Comparison of ENCODE assay signal across 8 mouse cellular contexts in genomic region chr4:45972448-45972854, GRCm38 (mm10). TPM values are rescaled to one million over a fixed set of nuclear protein-coding genes. Genes with fewer than 3 reads are reported as not detected.
DNase-seq lines count a peak whose midpoint lies in the region; ATAC-seq and TF ChIP-seq lines count a peak whose summit lies in the region.

No protein-coding gene starts in this region.

- H3K4me3 ChIP-seq in forebrain, embryonic 13.5 days = peak overlapping the region; percentile 82
- peak overlapping the region; percentile 72 for H3K4me3 ChIP-seq in kidney, adult 2 months (ENCODE audit: insufficient read depth, low read depth, low read length)
- H3K4me3 ChIP-seq in liver, embryonic 15.5 days (replicated peaks) = peak overlapping the region; percentile 86
- H3K4me3 ChIP-seq in neural tube, embryonic 14.5 days (ENCODE audit: low read depth, low read length) = peak overlapping the region; percentile 78

- H3K27me3 ChIP-seq in forebrain, embryonic 13.5 days = peaks cover 30% of the 10 kb centered on the region; the same call in 1 of the 2 replicates
- no peaks in the 10 kb centered on the region for H3K27me3 ChIP-seq in kidney, adult 2 months (replicated peaks; ENCODE audit: control insufficient read depth, insufficient read depth, low read length)
- peaks cover 49% of the 10 kb centered on the region for H3K27me3 ChIP-seq in liver, embryonic 15.5 days
- H3K27me3 ChIP-seq in neural tube, embryonic 14.5 days (ENCODE audit: control insufficient read depth, insufficient read depth, low read length) = no peaks in the 10 kb centered on the region

- no peaks in the 10 kb centered on the region for H3K9me3 ChIP-seq in forebrain, embryonic 13.5 days (replicated peaks)
- no peaks in the 10 kb centered on the region for H3K9me3 ChIP-seq in liver, embryonic 15.5 days (replicated peaks)
- H3K9me3 ChIP-seq in neural tube, embryonic 14.5 days (ENCODE audit: control insufficient read depth, low read length) = no peaks in the 10 kb centered on the region

- no peak for TF ChIP-seq POLR2A in kidney, adult 2 months (IDR thresholded peaks at IDR 0.05; ENCODE audit: low read depth, low read length)

- peaks cover 26% of the 10 kb centered on the region for H3K4me1 ChIP-seq in forebrain, embryonic 13.5 days
- peaks cover 19% of the 10 kb centered on the region for H3K4me1 ChIP-seq in kidney, adult 2 months (ENCODE audit: control insufficient read depth, insufficient read depth, low read length)
- H3K4me1 ChIP-seq in liver, embryonic 15.5 days (replicated peaks) = peaks cover 28% of the 10 kb centered on the region
- no peaks in the 10 kb centered on the region for H3K4me1 ChIP-seq in neural tube, embryonic 14.5 days (ENCODE audit: control insufficient read depth, insufficient read depth, low read length)

- TF ChIP-seq CTCF in kidney, adult 2 months (conservative IDR thresholded peaks at IDR 0.05; ENCODE audit: insufficient read depth, insufficient read length, low read depth, low read length) = no peak

- no peak overlapping the region; the same call in 1 of the 2 replicates for H3K27ac ChIP-seq in forebrain, embryonic 13.5 days
- H3K27ac ChIP-seq in kidney, adult 2 months (ENCODE audit: insufficient read depth, low read depth, low read length) = peak overlapping the region; percentile 67
- H3K27ac ChIP-seq in liver, embryonic 15.5 days (replicated peaks) = peak overlapping the region; percentile 59
- H3K27ac ChIP-seq in neural tube, embryonic 14.5 days (ENCODE audit: low read depth, low read length) = no peak overlapping the region; the same call in 1 of the 2 replicates

- intact Hi-C loops in left cerebral cortex, postnatal 4 days (cut with DNase I) = no loop called here

- DNase-seq in left cerebral cortex, adult 11 months (ENCODE audit: low spot score) = peak; percentile 30
- no peak for DNase-seq in left cerebral cortex, postnatal 4 days
- peak; percentile 16 for DNase-seq in T-cell, adult 2 months (ENCODE audit: low spot score)
- peak; percentile 79 for DNase-seq in kidney, adult 2 months
- DNase-seq in yolk sac, embryonic 10.5 days (ENCODE audit: low spot score) = no peak

- H3K36me3 ChIP-seq in forebrain, embryonic 13.5 days (ENCODE audit: poor library complexity, severe bottlenecking) = no peaks in the 10 kb centered on the region
- H3K36me3 ChIP-seq in kidney, adult 2 months (ENCODE audit: control insufficient read depth, insufficient read depth, low read length) = no peaks in the 10 kb centered on the region
- H3K36me3 ChIP-seq in liver, embryonic 15.5 days (replicated peaks) = no peaks in the 10 kb centered on the region
- H3K36me3 ChIP-seq in neural tube, embryonic 14.5 days (ENCODE audit: control insufficient read depth, insufficient read depth, low read length) = no peaks in the 10 kb centered on the region

- H3K9ac ChIP-seq in forebrain, embryonic 13.5 days = peak overlapping the region; percentile 79
- H3K9ac ChIP-seq in liver, embryonic 15.5 days = peak overlapping the region; percentile 76
- H3K9ac ChIP-seq in neural tube, embryonic 14.5 days (replicated peaks; ENCODE audit: low read depth, low read length) = peak overlapping the region; percentile 78

- peak overlapping the region; percentile 93 for H3K4me2 ChIP-seq in forebrain, embryonic 13.5 days
- H3K4me2 ChIP-seq in liver, embryonic 15.5 days = peak overlapping the region; percentile 99
- peak overlapping the region; percentile 70 for H3K4me2 ChIP-seq in neural tube, embryonic 14.5 days (ENCODE audit: low read depth, low read length)

- 0% methylated on average over 31 of the region's 53 CpGs for WGBS in forebrain, embryonic 13.5 days
- 1% methylated on average over 51 of the region's 53 CpGs for WGBS in kidney, adult 2 months
- under 1% methylated on average over 53 of the region's 53 CpGs for WGBS in liver, embryonic 15.5 days (ENCODE audit: insufficient replicate concordance)
- WGBS in neural tube, embryonic 14.5 days = under 1% methylated on average over 50 of the region's 53 CpGs

- ATAC-seq in forebrain, embryonic 13.5 days = no peak; the same call in 1 of the 2 replicates
- ATAC-seq in liver, embryonic 15.5 days (ENCODE audit: insufficient read depth) = peak; percentile 70
- peak; percentile 83 for ATAC-seq in neural tube, embryonic 14.5 days (ENCODE audit: low read depth)

RNA-seq across cellular contexts. Expression of gene Tdrd7, which starts 7.3 kb away (rescaled TPM):
- 10 to 100 TPM; 26.1 to 29.2 TPM for total RNA-seq in left cerebral cortex, postnatal 4 days (2021)
- polyA plus RNA-seq in forebrain, embryonic 13.5 days (2015; fragmentation: Nextera tagmentation; extraction: Ambion mirVana) = 9.7 and 13.7 TPM in 2 replicates
- polyA plus RNA-seq in kidney, adult 2 months (2012; rRNA removed) = 13.2 and 19.1 TPM in 2 replicates
- polyA plus RNA-seq in liver, embryonic 15.5 days (2015; fragmentation: Nextera tagmentation; extraction: Ambion mirVana) = 10.0 and 10.6 TPM in 2 replicates
- polyA plus RNA-seq in neural tube, embryonic 14.5 days (2014; fragmentation: Nextera tagmentation; extraction: Ambion mirVana) = 30.1 and 32.4 TPM in 2 replicates

Comparison
In these comparisons a context has a peak if more than half of its experiments do, and no peak if none do; other contexts are left out.
1. DNase-seq: peak in left cerebral cortex, adult 11 months (single experiment), T-cell, adult 2 months (single experiment) and kidney, adult 2 months (single experiment); none in left cerebral cortex, postnatal 4 days (single experiment) and yolk sac, embryonic 10.5 days (single experiment).
2. H3K27ac ChIP-seq: peak in kidney, adult 2 months (single experiment) and liver, embryonic 15.5 days (single experiment); none in forebrain, embryonic 13.5 days (single experiment) and neural tube, embryonic 14.5 days (single experiment).
3. Peak in every context shown above with its lines, with median percentiles within 50 percentile points of each other: H3K4me2 ChIP-seq, H3K4me3 ChIP-seq and H3K9ac ChIP-seq.